Mouse (Mus musculus) left cerebral cortex, adult 9 months (tissue): ENCODE measurements around the gene Rps27rt.
A peak's percentile ranks its signal among the peaks of the same experiment; 100 is the strongest.
"Not testable (repeated sequence)": the region's sequence is repeated elsewhere in the genome, so short reads cannot be mapped to it uniquely, and the experiment has no call there.

ENCODE experiments used
- DNase-seq, 2 experiments: peaks; one replicate each; pipeline ENCODE4 v3.0.0; 2022; ENCODE audit warnings: low spot score in 2 of 2

The Rps27rt gene

DNA sequence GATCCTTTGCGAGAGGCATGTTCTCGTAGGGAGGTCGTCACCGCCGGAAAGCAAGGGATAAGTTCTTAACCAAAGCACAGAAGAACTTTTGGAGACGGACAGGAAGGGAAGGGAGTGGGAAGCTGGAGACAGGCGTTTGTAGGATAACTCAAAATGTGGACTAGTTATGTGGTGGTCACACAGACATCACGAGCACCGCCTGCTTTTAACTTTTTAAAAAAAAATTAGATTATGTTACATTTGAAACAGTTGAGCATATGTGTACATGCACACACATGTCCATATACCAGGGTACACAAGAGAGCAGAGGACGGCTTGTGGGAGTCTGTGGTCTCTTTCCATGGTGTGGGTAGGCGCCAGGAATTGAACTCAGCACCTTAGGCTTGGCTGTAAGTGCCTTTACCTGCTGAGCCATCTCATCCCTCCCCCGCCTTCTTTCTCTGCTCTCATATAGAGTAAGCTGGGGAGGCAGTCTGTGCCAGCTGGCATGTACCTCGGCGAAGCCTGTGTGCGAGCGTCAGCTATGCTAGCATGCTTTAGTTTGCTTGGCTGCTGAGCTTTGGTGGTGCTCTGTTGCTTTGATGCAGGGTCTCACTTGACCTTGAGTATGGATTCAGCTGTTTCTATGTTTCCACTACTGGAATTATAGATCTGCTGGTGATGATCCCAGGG is at the start of gene Rps27rt:
TSS of gene Rps27rt (minus strand) at position 51 of the 672 bp plus-strand sequence.
- peak in 1 of 2 experiments; percentile 43 for DNase-seq

DNA sequence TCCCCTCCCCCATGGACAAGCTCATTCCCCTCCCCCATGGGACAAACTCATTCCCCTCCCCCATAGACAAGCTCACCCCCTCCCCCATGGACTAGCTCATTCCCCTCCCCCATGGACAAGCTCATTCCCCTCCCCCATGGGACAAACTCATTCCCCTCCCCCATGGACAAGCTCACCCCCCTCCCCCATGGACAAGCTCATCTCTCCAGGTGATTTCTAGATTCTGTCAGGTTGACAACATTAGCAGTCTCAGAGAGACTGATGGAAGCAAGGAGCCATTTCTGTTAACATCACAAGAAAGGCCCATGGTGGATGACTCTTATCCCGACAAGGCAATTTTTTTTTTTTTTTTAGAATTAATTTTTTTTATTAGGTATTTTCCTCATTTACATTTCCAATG is 48.5 kb upstream of the Rps27rt start:
- not testable (repeated sequence) for DNase-seq

DNA sequence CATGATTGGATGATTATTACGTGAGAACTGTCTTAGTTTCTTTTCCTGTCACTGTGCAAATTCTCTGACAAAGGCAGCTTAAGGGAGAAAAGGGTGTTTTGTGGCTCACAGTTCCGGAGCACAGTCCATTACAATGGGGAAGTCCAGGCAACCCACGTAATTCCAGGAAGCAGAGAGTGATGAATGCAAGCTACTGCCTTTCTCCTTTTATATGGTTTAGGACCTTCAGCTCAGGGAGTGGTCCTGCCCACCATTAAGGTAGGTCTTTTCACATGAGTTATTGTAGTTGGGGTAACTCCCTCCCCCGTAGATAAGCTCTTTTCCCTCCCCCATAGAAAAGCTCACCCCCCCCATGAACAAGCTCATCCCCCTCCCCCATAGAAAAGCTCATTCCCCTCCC is 48.0 kb upstream of the Rps27rt start:
- DNase-seq = no peak

DNA sequence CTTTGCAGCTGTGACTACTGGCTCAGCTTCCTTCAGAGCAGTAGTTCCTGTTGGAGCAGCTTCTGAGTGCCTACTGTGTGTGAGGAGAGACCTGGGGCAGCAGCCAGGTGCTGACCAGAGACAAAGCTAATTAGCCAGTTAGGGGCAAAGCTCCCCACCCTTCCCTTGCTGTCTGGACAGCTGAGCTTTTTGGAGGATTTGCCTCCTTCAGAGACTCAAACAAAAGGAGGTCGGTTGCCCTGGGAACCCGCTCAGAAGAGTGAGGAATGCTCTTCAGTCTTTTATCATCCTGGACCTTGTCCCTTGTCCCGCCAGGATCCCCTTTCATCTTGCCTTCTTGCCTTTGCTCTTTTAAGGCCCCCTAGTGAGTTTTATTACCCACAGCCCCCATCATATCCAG is 46.8 kb upstream of the Rps27rt start:
- DNase-seq = no peak

GRCm38 (mm10) chr9:115023708-115024383 is 41.3 kb upstream of the Rps27rt start:
- peak in 1 of 2 experiments; percentile 72 for DNase-seq

- no peak for DNase-seq
Measured at GRCm38 (mm10) chr9:115023137-115023536, 40.6 kb upstream of the Rps27rt start.

GRCm38 (mm10) chr9:115021419-115021818 is 38.9 kb upstream of the Rps27rt start:
- no peak for DNase-seq

- no peak for DNase-seq
Measured at GRCm38 (mm10) chr9:115020141-115020540, 37.6 kb upstream of the Rps27rt start.

- no peak for DNase-seq
Measured at GRCm38 (mm10) chr9:115012367-115012766, 29.8 kb upstream of the Rps27rt start.

DNA sequence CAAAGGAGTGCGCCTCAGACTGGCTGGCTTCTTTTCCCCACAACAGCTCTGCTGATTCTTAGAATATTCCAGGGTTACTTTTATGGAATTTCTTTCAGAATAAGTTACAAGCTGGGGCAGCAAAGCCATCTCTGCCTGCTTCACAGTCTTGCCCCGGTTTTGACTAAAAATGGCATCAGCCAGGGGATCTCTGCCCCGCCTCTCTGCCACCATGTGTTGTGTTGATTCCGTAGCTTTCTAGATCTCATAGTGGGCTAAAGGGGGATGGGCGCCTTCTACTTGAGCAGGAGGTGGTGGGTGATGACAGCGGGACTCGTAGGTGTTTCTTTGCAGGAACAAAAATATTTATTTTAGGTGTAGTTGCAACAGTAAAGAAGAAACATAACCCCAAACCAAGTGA is 25.7 kb upstream of the Rps27rt start:
- peak in 1 of 2 experiments; percentile 63 for DNase-seq

GRCm38 (mm10) chr9:115007776-115008175 is 25.2 kb upstream of the Rps27rt start:
- no peak for DNase-seq

DNA sequence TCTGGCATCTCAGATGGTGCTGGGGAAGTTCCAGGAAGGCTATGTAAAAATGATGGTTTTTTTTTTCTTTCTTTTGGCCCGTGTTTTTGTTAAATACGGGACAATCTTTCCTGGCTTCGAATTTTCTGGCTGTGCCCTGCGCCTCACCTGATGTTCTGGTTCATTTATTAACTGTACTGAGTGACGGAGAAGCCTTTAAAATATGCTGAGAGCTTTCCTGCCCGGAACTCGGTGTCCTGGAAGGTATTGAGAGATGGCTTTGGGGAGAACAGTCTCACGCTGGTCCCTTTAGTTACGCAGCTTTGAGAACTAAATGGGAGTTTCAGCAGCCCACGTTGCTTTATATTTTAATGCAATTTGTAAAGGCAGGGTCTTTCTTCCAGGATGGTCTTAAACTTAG is 22.9 kb upstream of the Rps27rt start:
- no peak for DNase-seq

DNA sequence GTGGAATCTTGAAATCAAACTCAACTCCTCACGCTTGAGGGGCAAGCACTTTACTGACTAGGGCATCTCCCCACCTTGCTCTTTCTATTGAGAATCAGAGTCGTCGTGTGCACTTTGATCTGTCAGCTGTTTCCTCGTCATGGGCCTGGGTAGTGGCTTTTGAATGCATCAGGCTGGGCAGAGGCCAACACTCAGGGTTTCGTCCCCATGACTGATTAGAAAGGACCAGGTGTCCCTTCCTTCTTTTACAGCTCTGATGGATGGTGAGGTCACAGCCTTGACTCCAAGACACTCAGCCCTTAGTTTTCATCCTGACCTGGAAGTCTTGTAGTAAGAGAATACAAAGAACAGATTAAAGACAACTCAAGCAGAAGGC is 17.2 kb upstream of the Rps27rt start:
- no peak for DNase-seq

DNA sequence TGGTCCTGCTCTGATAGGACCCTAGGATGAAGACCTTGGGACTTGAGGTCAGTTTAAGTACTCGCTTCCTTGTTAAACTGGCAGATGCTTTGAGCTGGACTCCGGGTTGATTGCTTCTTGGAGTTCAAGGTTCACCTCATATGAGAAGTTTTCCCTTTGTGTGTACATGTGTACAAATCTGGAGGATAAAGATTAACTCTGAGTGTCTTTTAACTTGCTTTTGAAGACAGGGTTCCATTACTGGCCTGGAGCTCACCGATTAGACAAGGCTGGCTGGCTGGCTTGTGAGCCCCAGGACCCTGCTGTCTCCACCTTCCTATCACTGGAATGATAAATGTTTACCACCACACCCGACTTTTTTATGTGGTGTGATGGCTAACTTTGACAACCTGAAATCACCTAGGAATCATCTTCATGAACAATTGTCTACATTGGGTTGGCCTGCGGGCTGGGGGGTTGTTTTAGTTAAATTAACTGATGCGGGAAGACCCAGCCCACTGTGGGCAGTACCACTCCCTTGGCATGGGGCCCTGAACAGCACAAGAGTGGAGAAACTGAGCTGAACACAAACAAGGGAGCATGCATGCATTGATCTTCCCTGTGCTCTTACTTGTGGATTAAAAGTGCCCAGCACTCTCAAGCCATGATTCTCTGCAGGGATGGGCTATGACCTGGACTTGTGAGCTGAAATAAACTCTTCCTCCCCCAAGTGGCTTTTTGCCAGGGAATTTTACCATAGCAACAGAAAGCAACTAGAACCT is 16.7 kb upstream of the Rps27rt start:
- DNase-seq = no peak

DNA sequence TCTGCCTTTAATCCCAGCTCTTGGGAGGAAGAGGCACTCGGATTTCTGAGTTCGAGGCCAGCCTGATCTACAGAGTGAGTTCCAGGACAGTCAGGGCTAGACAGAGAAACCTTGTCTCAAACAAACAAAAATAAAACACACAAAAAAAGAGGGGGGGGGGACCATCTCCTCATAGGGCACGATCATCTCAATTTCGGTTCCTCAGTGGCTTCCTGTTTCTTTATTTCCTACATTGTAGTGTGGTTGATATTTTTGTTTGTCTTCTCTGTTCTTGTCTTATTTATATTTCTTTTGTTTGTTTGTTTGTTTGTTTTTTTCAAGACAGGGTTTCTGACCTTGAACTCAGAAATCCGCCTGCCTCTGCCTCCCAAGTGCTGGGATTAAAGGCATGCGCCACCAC is 13.9 kb upstream of the Rps27rt start:
- no peak for DNase-seq

DNA sequence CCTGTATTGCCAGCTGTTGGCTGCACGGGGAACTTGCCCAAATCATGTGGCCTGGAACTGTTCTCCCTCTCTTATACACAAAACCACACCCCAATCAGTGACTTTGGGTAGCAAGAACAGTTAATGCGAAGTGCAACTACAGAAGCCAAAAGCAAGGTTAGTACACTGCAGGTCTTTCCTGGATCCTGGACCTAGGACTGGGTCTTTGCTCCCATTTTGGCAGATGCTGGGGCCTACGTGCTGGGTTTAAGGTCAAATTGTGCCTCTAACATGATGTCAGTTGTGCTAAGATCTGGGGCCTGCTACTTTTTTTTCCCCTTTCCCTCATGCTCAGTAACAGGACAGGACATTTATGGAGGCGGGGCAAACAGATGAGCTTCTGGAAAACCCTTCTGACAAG is 13.2 kb upstream of the Rps27rt start:
- no peak for DNase-seq

DNA sequence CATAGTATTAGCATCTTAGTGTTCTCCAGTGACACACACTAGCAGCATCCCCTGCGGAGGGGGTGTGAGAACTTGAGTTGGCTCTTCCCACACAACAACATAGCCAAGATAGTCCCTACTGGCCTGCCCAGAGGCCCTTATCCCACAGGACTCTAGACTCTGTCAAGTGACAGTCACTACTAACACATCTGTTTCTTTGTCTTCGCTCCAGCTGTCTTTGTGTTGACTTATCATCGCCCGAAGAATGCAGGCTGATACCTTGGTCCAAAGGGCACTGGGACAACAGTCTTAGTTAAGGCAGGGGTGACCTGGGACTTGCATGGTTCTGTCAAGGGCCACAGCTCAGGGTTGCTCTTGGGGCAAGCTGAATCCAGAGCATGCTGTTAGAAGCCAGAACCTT is 12.7 kb upstream of the Rps27rt start:
- no peak for DNase-seq

- DNase-seq = no peak
Measured at GRCm38 (mm10) chr9:114992528-114992927, 10.0 kb upstream of the Rps27rt start.

DNA sequence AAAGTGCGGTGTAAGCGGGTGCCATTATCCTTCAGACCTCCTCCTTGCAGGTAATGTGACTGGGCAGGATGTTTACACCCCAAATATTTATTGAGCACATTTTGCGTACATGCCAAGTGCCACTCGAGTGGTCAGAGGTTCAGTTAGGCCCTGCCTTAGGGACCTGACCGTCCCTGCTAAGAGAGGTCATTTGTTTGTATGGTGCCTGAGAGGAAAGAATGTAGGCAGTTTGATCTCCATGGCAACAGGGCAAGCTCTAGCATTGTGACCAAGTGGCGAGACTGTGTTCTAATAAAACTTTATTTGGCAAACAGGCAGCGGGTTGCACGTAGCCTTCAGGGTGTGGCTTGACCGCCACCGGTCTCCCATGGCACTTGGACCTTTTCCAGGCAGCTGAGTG is 7.9 kb upstream of the Rps27rt start:
- no peak for DNase-seq

GRCm38 (mm10) chr9:114988610-114989327 is 6.2 kb upstream of the Rps27rt start:
- DNase-seq = no peak

GRCm38 (mm10) chr9:114988029-114988428 is 5.5 kb upstream of the Rps27rt start:
- no peak for DNase-seq

DNA sequence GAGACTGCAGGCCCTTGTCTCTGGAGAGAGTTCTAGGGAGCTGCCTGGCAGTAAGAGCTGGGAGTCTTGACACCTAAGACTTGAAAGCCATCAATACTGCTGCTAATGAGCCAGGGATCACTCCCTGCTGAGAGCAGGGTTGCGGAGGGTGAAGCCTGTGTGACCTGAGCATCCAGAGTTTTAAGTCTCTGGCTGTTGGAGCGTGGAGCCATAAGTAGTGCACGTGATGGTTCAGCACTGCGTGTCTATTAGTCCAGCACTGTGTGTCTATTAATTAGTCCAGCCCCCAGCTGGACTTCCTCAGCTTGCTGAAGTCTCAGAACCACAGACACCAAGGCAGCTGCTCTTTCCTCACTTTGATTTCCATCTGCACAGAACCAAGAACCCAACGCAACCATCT is 3.8 kb upstream of the Rps27rt start:
- no peak for DNase-seq
